Mouse (Mus musculus): ENCODE data around the gene Homez. TPM values are rescaled to one million over a fixed set of nuclear protein-coding genes. Genes with fewer than 3 reads are reported as not detected.

Homez gene
- polyA plus RNA-seq, 1 experiment: 5.9 TPM

DNA sequence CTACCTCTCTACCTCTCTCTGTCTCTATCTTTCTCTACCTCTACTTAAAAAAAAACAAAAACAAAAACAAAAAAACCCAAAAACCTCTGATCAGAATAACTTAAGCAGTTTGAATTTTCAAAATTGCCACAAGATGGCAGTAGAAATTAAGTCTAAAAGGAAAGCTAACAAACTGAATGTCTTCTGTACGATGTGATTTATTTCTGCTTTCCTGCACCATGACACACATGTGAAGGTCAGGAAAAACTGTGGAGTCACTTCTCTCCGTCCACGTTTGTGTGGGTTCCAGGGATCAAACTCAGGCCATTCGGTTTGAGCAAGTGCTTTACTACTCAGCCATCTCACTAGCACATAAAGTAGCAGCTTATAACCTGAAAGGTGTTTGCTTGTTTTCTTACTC is 27.3 kb downstream of the Homez start:
- WGBS: 1% methylated on average over 4 of the region's 4 CpGs
- Histone ChIP-seq H3K4me3 (ENCODE audit: control insufficient read depth, insufficient read depth, low read length) (no peak overlapping the region), H3K4me1 (replicated peaks; ENCODE audit: control insufficient read depth, insufficient read depth, low read length) (no peaks in the 10 kb centered on the region), H3K27me3 (ENCODE audit: control insufficient read depth, insufficient read depth, low read length) (no peaks in the 10 kb centered on the region), H3K36me3 (ENCODE audit: control insufficient read depth, insufficient read depth, low read length) (no peaks in the 10 kb centered on the region), H3K27ac (ENCODE audit: control insufficient read depth, insufficient read depth, low read length) (no peak overlapping the region)
- no peak for DNase-seq
- TF ChIP-seq POLR2A (IDR thresholded peaks at IDR 0.05; ENCODE audit: control insufficient read depth, extremely low read depth, insufficient read depth, low read length, poor library complexity) (no peak), CTCF (IDR thresholded peaks at IDR 0.05; ENCODE audit: borderline replicate concordance, control insufficient read depth, extremely low read depth, insufficient read depth, low read length, poor library complexity) (no peak)

- Histone ChIP-seq H3K36me3 (ENCODE audit: control insufficient read depth, insufficient read depth, low read length) (no peaks in the 10 kb centered on the region), H3K4me3 (ENCODE audit: control insufficient read depth, insufficient read depth, low read length) (no peak overlapping the region), H3K4me1 (replicated peaks; ENCODE audit: control insufficient read depth, insufficient read depth, low read length) (no peaks in the 10 kb centered on the region), H3K27ac (ENCODE audit: control insufficient read depth, insufficient read depth, low read length) (no peak overlapping the region), H3K27me3 (ENCODE audit: control insufficient read depth, insufficient read depth, low read length) (no peaks in the 10 kb centered on the region)
- no peak for DNase-seq
- 96% methylated on average over 1 of the region's 1 CpGs for WGBS
- no peak for TF ChIP-seq POLR2A (IDR thresholded peaks at IDR 0.05; ENCODE audit: control insufficient read depth, extremely low read depth, insufficient read depth, low read length, poor library complexity)
- TF ChIP-seq CTCF (IDR thresholded peaks at IDR 0.05; ENCODE audit: borderline replicate concordance, control insufficient read depth, extremely low read depth, insufficient read depth, low read length, poor library complexity): no peak
Observed at GRCm38 (mm10) chr14:54823716-54824115, 47.0 kb downstream of the Homez start.

GRCm38 (mm10) chr14:54822301-54822700 is 48.5 kb downstream of the Homez start:
- Histone ChIP-seq H3K27me3 (ENCODE audit: control insufficient read depth, insufficient read depth, low read length) (no peaks in the 10 kb centered on the region), H3K36me3 (ENCODE audit: control insufficient read depth, insufficient read depth, low read length) (no peaks in the 10 kb centered on the region), H3K4me3 (ENCODE audit: control insufficient read depth, insufficient read depth, low read length) (no peak overlapping the region), H3K4me1 (replicated peaks; ENCODE audit: control insufficient read depth, insufficient read depth, low read length) (no peaks in the 10 kb centered on the region), H3K27ac (ENCODE audit: control insufficient read depth, insufficient read depth, low read length) (no peak overlapping the region)
- DNase-seq: no peak
- TF ChIP-seq POLR2A (IDR thresholded peaks at IDR 0.05; ENCODE audit: control insufficient read depth, extremely low read depth, insufficient read depth, low read length, poor library complexity) (no peak), CTCF (IDR thresholded peaks at IDR 0.05; ENCODE audit: borderline replicate concordance, control insufficient read depth, extremely low read depth, insufficient read depth, low read length, poor library complexity) (no peak)
- 95% methylated on average over 2 of the region's 2 CpGs for WGBS

GRCm38 (mm10) chr14:54817791-54818190 is 53.0 kb downstream of the Homez start:
- Histone ChIP-seq H3K27ac (ENCODE audit: control insufficient read depth, insufficient read depth, low read length) (no peak overlapping the region), H3K27me3 (ENCODE audit: control insufficient read depth, insufficient read depth, low read length) (no peaks in the 10 kb centered on the region), H3K36me3 (ENCODE audit: control insufficient read depth, insufficient read depth, low read length) (no peaks in the 10 kb centered on the region), H3K4me3 (ENCODE audit: control insufficient read depth, insufficient read depth, low read length) (no peak overlapping the region), H3K4me1 (replicated peaks; ENCODE audit: control insufficient read depth, insufficient read depth, low read length) (no peaks in the 10 kb centered on the region)
- TF ChIP-seq CTCF (IDR thresholded peaks at IDR 0.05; ENCODE audit: borderline replicate concordance, control insufficient read depth, extremely low read depth, insufficient read depth, low read length, poor library complexity) (no peak), POLR2A (IDR thresholded peaks at IDR 0.05; ENCODE audit: control insufficient read depth, extremely low read depth, insufficient read depth, low read length, poor library complexity) (no peak)
- WGBS: 46% methylated on average over 2 of the region's 2 CpGs
- DNase-seq: peak; percentile 34

DNA sequence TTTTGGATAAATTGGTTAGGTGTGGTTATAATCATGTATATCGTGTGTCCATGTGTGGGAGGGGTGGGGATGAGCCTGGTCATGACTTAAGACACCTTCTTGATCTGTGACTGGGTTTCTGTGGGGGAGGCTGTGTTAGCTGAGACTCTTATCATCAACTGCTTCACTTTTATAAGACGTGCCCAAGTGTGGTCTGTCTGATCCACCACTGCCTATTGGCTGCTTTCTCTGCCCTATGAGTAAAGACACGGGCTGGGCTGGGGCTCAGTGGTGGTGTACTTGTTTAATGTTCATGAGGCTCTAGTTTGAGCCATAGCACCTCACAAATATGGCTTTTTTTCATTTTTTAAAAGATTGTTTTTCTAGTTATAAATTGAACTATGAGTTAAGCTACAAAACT is 55.0 kb downstream of the Homez start:
- 66% methylated on average over 3 of the region's 3 CpGs for WGBS

GRCm38 (mm10) chr14:54813991-54814390 is 56.8 kb downstream of the Homez start, which contains the start of gene Rnf212b:
TSS of gene Rnf212b (plus strand) at chr14:54814141.
- DNase-seq: no peak
- Histone ChIP-seq H3K4me3 (ENCODE audit: control insufficient read depth, insufficient read depth, low read length) (no peak within 1 kb of the TSS), H3K27ac (ENCODE audit: control insufficient read depth, insufficient read depth, low read length) (no peak within 1 kb of the TSS), H3K27me3 (ENCODE audit: control insufficient read depth, insufficient read depth, low read length) (no peaks in the 10 kb centered on the region), H3K36me3 (ENCODE audit: control insufficient read depth, insufficient read depth, low read length) (no peaks in the 10 kb centered on the region), H3K4me1 (replicated peaks; ENCODE audit: control insufficient read depth, insufficient read depth, low read length) (no peaks in the 10 kb centered on the region)
- WGBS: 94% methylated on average over 29 of the region's 29 CpGs
- TF ChIP-seq CTCF (IDR thresholded peaks at IDR 0.05; ENCODE audit: borderline replicate concordance, control insufficient read depth, extremely low read depth, insufficient read depth, low read length, poor library complexity) (no peak), POLR2A (IDR thresholded peaks at IDR 0.05; ENCODE audit: control insufficient read depth, extremely low read depth, insufficient read depth, low read length, poor library complexity) (no peak)

More for the DNA sequence above, 55.0 kb downstream of the Homez start:
- Histone ChIP-seq H3K27ac (ENCODE audit: control insufficient read depth, insufficient read depth, low read length) (no peak overlapping the region), H3K4me1 (replicated peaks; ENCODE audit: control insufficient read depth, insufficient read depth, low read length) (no peaks in the 10 kb centered on the region), H3K4me3 (ENCODE audit: control insufficient read depth, insufficient read depth, low read length) (no peak overlapping the region), H3K27me3 (ENCODE audit: control insufficient read depth, insufficient read depth, low read length) (no peaks in the 10 kb centered on the region), H3K36me3 (ENCODE audit: control insufficient read depth, insufficient read depth, low read length) (no peaks in the 10 kb centered on the region)
- no peak for TF ChIP-seq POLR2A (IDR thresholded peaks at IDR 0.05; ENCODE audit: control insufficient read depth, extremely low read depth, insufficient read depth, low read length, poor library complexity)
- no peak for TF ChIP-seq CTCF (IDR thresholded peaks at IDR 0.05; ENCODE audit: borderline replicate concordance, control insufficient read depth, extremely low read depth, insufficient read depth, low read length, poor library complexity)
- no peak for DNase-seq

DNA sequence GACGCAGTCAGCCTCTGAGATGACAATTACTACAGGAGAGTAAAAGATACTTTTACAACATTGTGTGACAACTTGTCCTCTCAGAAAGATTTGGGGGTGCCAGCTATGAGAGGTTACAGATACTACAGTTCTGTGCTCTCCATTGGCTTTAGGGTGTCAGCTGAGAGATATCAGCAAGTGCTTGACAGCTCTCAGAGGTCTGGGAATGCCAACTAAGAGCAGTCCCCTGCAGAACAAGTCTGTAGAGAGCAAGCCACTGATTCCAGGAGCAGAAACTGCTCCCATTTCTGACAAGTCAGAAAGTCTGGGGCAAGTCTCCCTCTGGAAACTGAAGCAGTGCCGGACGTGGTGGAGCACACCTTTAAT is 61.1 kb downstream of the Homez start:
- DNase-seq: no peak
- Histone ChIP-seq H3K27me3 (ENCODE audit: control insufficient read depth, insufficient read depth, low read length) (no peaks in the 10 kb centered on the region), H3K27ac (ENCODE audit: control insufficient read depth, insufficient read depth, low read length) (no peak overlapping the region), H3K4me1 (replicated peaks; ENCODE audit: control insufficient read depth, insufficient read depth, low read length) (no peaks in the 10 kb centered on the region), H3K36me3 (ENCODE audit: control insufficient read depth, insufficient read depth, low read length) (no peaks in the 10 kb centered on the region), H3K4me3 (ENCODE audit: control insufficient read depth, insufficient read depth, low read length) (no peak overlapping the region)
- WGBS: 95% methylated on average over 3 of the region's 3 CpGs
- TF ChIP-seq CTCF (IDR thresholded peaks at IDR 0.05; ENCODE audit: borderline replicate concordance, control insufficient read depth, extremely low read depth, insufficient read depth, low read length, poor library complexity) (no peak), POLR2A (IDR thresholded peaks at IDR 0.05; ENCODE audit: control insufficient read depth, extremely low read depth, insufficient read depth, low read length, poor library complexity) (no peak)

Measured in thymus, adult 2 months (tissue).